Mouse (Mus musculus) hindbrain, postnatal 0 days (tissue): ENCODE measurements at regions not wholly inside any gene's neighbourhood (a gene's known extent, or its start where the extent isn't known, plus 50 kb on each side); places are given as distances from the start of the nearest gene placed in this dataset.

Source experiments
- ATAC-seq: fragments of 200-750 bp; cut with Nextera tagmentation; 2 replicates; pipeline ENCODE4 v1.8.0; 2017; ENCODE audit warnings: mild to moderate bottlenecking, moderate TSS enrichment, moderate library complexity
- DNase-seq: peaks from one replicate; pipeline ENCODE4 v3.0.0-alpha.2; 2015; ENCODE audit warnings: low spot score
- H3K27ac ChIP-seq: fragments of 300-500 bp; sonication (generic); 2 replicates; pipeline ENCODE4 v1.5.1; 2014; ENCODE audit warnings: mild to moderate bottlenecking
- H3K27me3 ChIP-seq: fragments of 300-500 bp; sonication (generic); 2 replicates; pipeline ENCODE4 v1.6.1; 2014; ENCODE audit warnings: low read length, mixed read lengths; ENCODE audit not compliant: insufficient read depth
- H3K36me3 ChIP-seq: fragments of 300-500 bp; sonication (generic); 2 replicates; pipeline ENCODE4 v1.6.1; 2014; ENCODE audit warnings: low read length, mixed read lengths; ENCODE audit not compliant: insufficient read depth
- H3K4me1 ChIP-seq: fragments of 300-500 bp; sonication (generic); 2 replicates; pipeline ENCODE4 v1.6.1; 2014; ENCODE audit warnings: antibody characterized with exemption, low read length, mixed read lengths; ENCODE audit not compliant: insufficient read depth
- H3K4me2 ChIP-seq: fragments of 300-500 bp; sonication (generic); 2 replicates; pipeline ENCODE4 v1.6.1; 2014; ENCODE audit warnings: low read depth, mild to moderate bottlenecking, low read length, moderate library complexity, mixed read lengths
- H3K4me3 ChIP-seq: fragments of 300-500 bp; sonication (generic); 2 replicates; pipeline ENCODE4 v1.5.1; 2014; ENCODE audit warnings: low read length
- H3K9ac ChIP-seq: fragments of 300-500 bp; sonication (generic); replicated peaks from 2 replicates; pipeline ENCODE4 v1.6.1; 2014; ENCODE audit warnings: mild to moderate bottlenecking, low read length, moderate library complexity, mixed read lengths
- H3K9me3 ChIP-seq: fragments of 300-500 bp; sonication (generic); 2 replicates; pipeline ENCODE4 v1.6.1; 2016; ENCODE audit warnings: low read length, mixed read lengths
- CTCF ChIP-seq: IDR thresholded peaks from 2 replicates; pipeline ENCODE4 v1.5.1; 2016; ENCODE audit warnings: antibody characterized with exemption, control low read depth, low read depth
- WGBS: fragments of 180-500 bp; shearing (Covaris S2); extraction: QIAGEN DNeasy Blood & Tissue Kit; methylation state at CpG from one replicate; pipeline ENCODE4 v1.1.7; 2014; 5-methylcytosine and 5-hydroxymethylcytosine counted together

GRCm38 (mm10) chr9:46760247-46760646, 238.3 kb upstream of the Gm4791 start:
- Histone ChIP-seq H3K27me3 (no peaks in the 10 kb centered on the region), H3K4me1 (no peaks in the 10 kb centered on the region), H3K4me3 (no peak overlapping the region), H3K9ac (no peak overlapping the region), H3K27ac (no peak overlapping the region), H3K9me3 (no peaks in the 10 kb centered on the region), H3K4me2 (no peak overlapping the region), H3K36me3 (no peaks in the 10 kb centered on the region)
- ATAC-seq (no peak), DNase-seq (no peak)
- 56% methylated on average over 4 of the region's 4 CpGs for WGBS
- no peak for TF ChIP-seq CTCF

GRCm38 (mm10) chr9:46757005-46757672, 241.4 kb upstream of the Gm4791 start:
- no peak overlapping the region for H3K4me2 ChIP-seq
- no peaks in the 10 kb centered on the region for H3K4me1 ChIP-seq
- H3K36me3 ChIP-seq, result no peaks in the 10 kb centered on the region
- ATAC-seq (no peak), DNase-seq (peak; percentile 55)
- no peak overlapping the region for H3K4me3 ChIP-seq
- no peaks in the 10 kb centered on the region for H3K27me3 ChIP-seq
- no peak for TF ChIP-seq CTCF
- H3K9me3 ChIP-seq, result no peaks in the 10 kb centered on the region
- H3K9ac ChIP-seq, result no peak overlapping the region
- H3K27ac ChIP-seq, result no peak overlapping the region
- 61% methylated on average over 6 of the region's 6 CpGs for WGBS

GRCm38 (mm10) chr9:46751981-46752380, 246.6 kb upstream of the Gm4791 start:
- Histone ChIP-seq H3K9me3 (no peaks in the 10 kb centered on the region), H3K27ac (no peak overlapping the region), H3K4me1 (no peaks in the 10 kb centered on the region), H3K36me3 (no peaks in the 10 kb centered on the region), H3K27me3 (no peaks in the 10 kb centered on the region), H3K4me3 (no peak overlapping the region), H3K9ac (no peak overlapping the region), H3K4me2 (no peak overlapping the region)
- DNase-seq (peak; percentile 33), ATAC-seq (no peak)
- TF ChIP-seq CTCF, result no peak
- WGBS, result 40% methylated on average over 5 of the region's 5 CpGs

GRCm38 (mm10) chr9:46749441-46749840, 249.1 kb upstream of the Gm4791 start:
- Histone ChIP-seq H3K4me2 (no peak overlapping the region), H3K9me3 (no peaks in the 10 kb centered on the region), H3K4me1 (no peaks in the 10 kb centered on the region), H3K9ac (no peak overlapping the region), H3K36me3 (no peaks in the 10 kb centered on the region), H3K27ac (no peak overlapping the region), H3K27me3 (no peaks in the 10 kb centered on the region), H3K4me3 (no peak overlapping the region)
- DNase-seq, result peak; percentile 52
- 44% methylated on average over 6 of the region's 6 CpGs for WGBS
- peak; percentile 53; the same call in 1 of the 2 replicates for ATAC-seq
- TF ChIP-seq CTCF, result no peak

- no peaks in the 10 kb centered on the region for H3K27me3 ChIP-seq
- no peak overlapping the region for H3K27ac ChIP-seq
- WGBS, result 56% methylated on average over 3 of the region's 3 CpGs
- no peaks in the 10 kb centered on the region for H3K4me1 ChIP-seq
- DNase-seq (no peak), ATAC-seq (no peak)
- H3K4me2 ChIP-seq, result no peak overlapping the region
- no peak for TF ChIP-seq CTCF
- H3K9ac ChIP-seq, result no peak overlapping the region
- H3K36me3 ChIP-seq, result no peaks in the 10 kb centered on the region
- H3K4me3 ChIP-seq, result no peak overlapping the region
- no peaks in the 10 kb centered on the region for H3K9me3 ChIP-seq
Measured at GRCm38 (mm10) chr9:46746266-46746665, 252.3 kb upstream of the Gm4791 start.

- no peak for ATAC-seq
- H3K4me2 ChIP-seq, result no peak overlapping the region
- H3K9me3 ChIP-seq, result no peaks in the 10 kb centered on the region
- H3K27me3 ChIP-seq, result no peaks in the 10 kb centered on the region
- no peak overlapping the region for H3K9ac ChIP-seq
- 82% methylated on average over 4 of the region's 4 CpGs for WGBS
- DNase-seq, result no peak
- 0 out of 2 replicates have a peak, but pooled peaks cover 11% of the 10 kb centered on the region for H3K4me1 ChIP-seq
- TF ChIP-seq CTCF, result no peak
- no peaks in the 10 kb centered on the region for H3K36me3 ChIP-seq
- H3K4me3 ChIP-seq, result no peak overlapping the region
- no peak overlapping the region for H3K27ac ChIP-seq
Measured at GRCm38 (mm10) chr9:46740496-46740895, 258.0 kb upstream of the Gm4791 start.

- no peak overlapping the region for H3K27ac ChIP-seq
- no peaks in the 10 kb centered on the region for H3K27me3 ChIP-seq
- no peaks in the 10 kb centered on the region for H3K36me3 ChIP-seq
- ATAC-seq, result no peak
- no peak for DNase-seq
- H3K4me3 ChIP-seq, result no peak overlapping the region
- 53% methylated on average over 3 of the region's 3 CpGs for WGBS
- no peak overlapping the region for H3K9ac ChIP-seq
- no peak for TF ChIP-seq CTCF
- H3K4me1 ChIP-seq, result 0 out of 2 replicates have a peak, but pooled peaks cover 11% of the 10 kb centered on the region
- no peaks in the 10 kb centered on the region for H3K9me3 ChIP-seq
- no peak overlapping the region for H3K4me2 ChIP-seq
Measured at GRCm38 (mm10) chr9:46739341-46739740, 259.2 kb upstream of the Gm4791 start.
